ENCODE assay signal across 11 mouse cellular contexts in genomic region chr1:151684451-151684892, GRCm38 (mm10).
A peak's percentile ranks its signal among the peaks of the same experiment; 100 is the strongest.
DNase-seq lines count a peak whose midpoint lies in the region; TF ChIP-seq lines count a peak whose summit lies in the region.
"Had no signal": no experiment of that assay in that cellular context is flagged by ENCODE, and none has a peak within 500 bp of the region (broad histone marks: within the 10 kb centered on the region; RNA-seq: fewer than 3 reads in every experiment).

No protein-coding gene starts in this region.

- 0 out of 2 replicates have a peak overlapping the region, but pooled peaks have one; percentile 1 for H3K27ac ChIP-seq in small intestine, adult 2 months (ENCODE audit: insufficient read depth, low read depth, low read length)

- WGBS in small intestine, adult 2 months: 78% methylated on average over 7 of the region's 7 CpGs

- TF ChIP-seq CTCF in small intestine, adult 2 months (IDR thresholded peaks at IDR 0.05; ENCODE audit: extremely low read depth, insufficient read length, insufficient replicate concordance, low read depth, low read length): no peak

- TF ChIP-seq POLR2A in small intestine, adult 2 months (IDR thresholded peaks at IDR 0.05; ENCODE audit: low read depth, low read length): no peak

- peak; percentile 16 for DNase-seq in adrenal gland, postnatal 10 days
- DNase-seq in adrenal gland, postnatal 25 days: no peak
- peak; percentile 30 for DNase-seq in kidney, postnatal 10 days
- DNase-seq in kidney, postnatal 14 days: no peak
- peak; percentile 35 to 70 for DNase-seq in gastrocnemius, postnatal 4 days (ENCODE audit: low spot score in 2 of 2)
- no peak for DNase-seq in frontal cortex, postnatal 14 days (ENCODE audit: low spot score in 2 of 2)
- DNase-seq in left cerebral cortex, adult 9 months (ENCODE audit: low spot score in 2 of 2): no peak
- DNase-seq: cerebellum, postnatal 10 days; left cerebral cortex, postnatal 4 days had no signal

- no peaks in the 10 kb centered on the region for H3K36me3 ChIP-seq in small intestine, adult 2 months (ENCODE audit: control insufficient read depth, insufficient read depth, low read length)
- H3K36me3 ChIP-seq: heart, embryonic 12.5 days had no signal

- no peak overlapping the region for H3K4me3 ChIP-seq in small intestine, adult 2 months (ENCODE audit: low read depth, low read length)
- H3K4me3 ChIP-seq: heart, embryonic 12.5 days had no signal

- H3K4me1 ChIP-seq in small intestine, adult 2 months (ENCODE audit: control insufficient read depth, insufficient read depth, insufficient read length, low read length): no peaks in the 10 kb centered on the region; the same call in 1 of the 2 replicates

- no peaks in the 10 kb centered on the region for H3K27me3 ChIP-seq in small intestine, adult 2 months (ENCODE audit: control insufficient read depth, insufficient read depth, low read length)
- H3K27me3 ChIP-seq: heart, embryonic 12.5 days had no signal

Comparison
In these comparisons a context has a peak if more than half of its experiments do, and no peak if none do; other contexts are left out.
1. DNase-seq: peak in adrenal gland, postnatal 10 days (single experiment), kidney, postnatal 10 days (single experiment) and gastrocnemius, postnatal 4 days (2 of 2); none in adrenal gland, postnatal 25 days (single experiment), kidney, postnatal 14 days (single experiment), frontal cortex, postnatal 14 days (0 of 2) and left cerebral cortex, adult 9 months (0 of 2).